Mouse (Mus musculus) lung, adult 2 months (tissue): Measurements from ENCODE around the gene Ndufa5.

ENCODE experiments used
- CTCF ChIP-seq: fragments of 200-500 bp; IDR thresholded peaks from 2 replicates; pipeline ENCODE4 v1.5.1; 2011; ENCODE audit warnings: mild to moderate bottlenecking, low read length, control low read depth; ENCODE audit not compliant: insufficient read depth
- POLR2A ChIP-seq: fragments of 200-500 bp; IDR thresholded peaks from 2 replicates; pipeline ENCODE4 v1.6.1; 2011; ENCODE audit warnings: low read depth, mild to moderate bottlenecking, control low read depth, low read length, borderline replicate concordance; ENCODE audit errors: extremely low read depth

- no peak for TF ChIP-seq CTCF
- no peak for TF ChIP-seq POLR2A
Measured at GRCm38 (mm10) chr6:24549801-24550200, 22.0 kb upstream of the Ndufa5 start.
